Mouse (Mus musculus): ENCODE results near the gene Tmem170b. TPM values are rescaled to one million over a fixed set of nuclear protein-coding genes. Genes with fewer than 3 reads are reported as not detected.

The Tmem170b gene
- total RNA-seq, 2 experiments from 2014 or later = 24.8 to 29.0 TPM

DNA sequence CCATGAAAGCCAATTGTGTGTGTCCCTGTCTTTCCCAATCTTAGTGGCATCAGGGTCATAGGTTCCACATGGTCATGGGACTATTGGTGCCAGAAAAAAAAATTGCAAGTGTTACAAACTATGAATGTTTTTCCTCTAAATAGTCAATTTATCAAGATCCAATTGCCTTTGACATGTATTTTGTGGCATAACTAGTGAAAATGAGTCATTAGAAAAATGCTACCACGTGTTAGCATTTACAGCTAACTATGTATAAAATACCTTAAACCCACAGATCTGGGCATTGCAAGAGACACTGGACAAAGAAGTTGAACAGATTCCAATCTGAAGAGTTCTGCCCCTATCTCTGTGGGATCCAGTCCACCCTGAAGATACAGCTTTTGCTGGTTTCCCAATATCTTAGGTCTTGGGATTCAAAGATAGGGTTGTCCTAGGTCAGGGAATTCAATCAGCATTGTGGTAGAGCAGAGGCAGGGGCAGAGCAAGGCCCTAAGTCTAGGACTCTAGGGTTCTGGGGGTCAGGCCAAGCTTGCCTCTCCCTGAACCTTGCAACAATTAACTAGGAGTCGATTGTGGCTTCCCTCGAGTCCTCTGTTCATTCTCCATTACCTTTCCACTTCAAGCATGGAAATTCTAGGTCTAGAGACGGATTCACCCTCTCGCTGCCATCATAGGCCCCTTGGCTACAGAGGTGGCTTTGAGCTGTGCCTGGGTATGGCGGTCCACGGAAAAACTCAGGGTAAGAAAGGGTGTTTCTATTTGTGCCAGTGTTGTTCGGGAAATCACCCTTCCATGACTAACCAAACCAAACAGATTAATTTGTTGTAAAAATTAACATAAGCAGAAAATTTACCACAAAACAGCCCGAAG, 70.5 kb downstream of the Tmem170b start:
- no peak for DNase-seq
- no peak for TF ChIP-seq CTCF (IDR thresholded peaks at IDR 0.05)
- no peak overlapping the region for H3K27ac ChIP-seq
- intact Hi-C loops (cut with DNase I) = no loop called here
- no peak overlapping the region for H3K4me3 ChIP-seq

- no peak for DNase-seq
- intact Hi-C loops (cut with DNase I) = no loop called here
- Histone ChIP-seq H3K27ac (no peak overlapping the region), H3K4me3 (no peak overlapping the region)
- no peak for TF ChIP-seq CTCF (IDR thresholded peaks at IDR 0.05)
Measured at GRCm38 (mm10) chr13:41676836-41677186, 71.1 kb downstream of the Tmem170b start.

- DNase-seq = no peak
- H3K4me3 ChIP-seq = no peak overlapping the region
- no peak overlapping the region for H3K27ac ChIP-seq
- TF ChIP-seq CTCF (IDR thresholded peaks at IDR 0.05) = no peak
- intact Hi-C loops (cut with DNase I) = no loop called here
Measured at GRCm38 (mm10) chr13:41680854-41681549, 75.3 kb downstream of the Tmem170b start.

DNA sequence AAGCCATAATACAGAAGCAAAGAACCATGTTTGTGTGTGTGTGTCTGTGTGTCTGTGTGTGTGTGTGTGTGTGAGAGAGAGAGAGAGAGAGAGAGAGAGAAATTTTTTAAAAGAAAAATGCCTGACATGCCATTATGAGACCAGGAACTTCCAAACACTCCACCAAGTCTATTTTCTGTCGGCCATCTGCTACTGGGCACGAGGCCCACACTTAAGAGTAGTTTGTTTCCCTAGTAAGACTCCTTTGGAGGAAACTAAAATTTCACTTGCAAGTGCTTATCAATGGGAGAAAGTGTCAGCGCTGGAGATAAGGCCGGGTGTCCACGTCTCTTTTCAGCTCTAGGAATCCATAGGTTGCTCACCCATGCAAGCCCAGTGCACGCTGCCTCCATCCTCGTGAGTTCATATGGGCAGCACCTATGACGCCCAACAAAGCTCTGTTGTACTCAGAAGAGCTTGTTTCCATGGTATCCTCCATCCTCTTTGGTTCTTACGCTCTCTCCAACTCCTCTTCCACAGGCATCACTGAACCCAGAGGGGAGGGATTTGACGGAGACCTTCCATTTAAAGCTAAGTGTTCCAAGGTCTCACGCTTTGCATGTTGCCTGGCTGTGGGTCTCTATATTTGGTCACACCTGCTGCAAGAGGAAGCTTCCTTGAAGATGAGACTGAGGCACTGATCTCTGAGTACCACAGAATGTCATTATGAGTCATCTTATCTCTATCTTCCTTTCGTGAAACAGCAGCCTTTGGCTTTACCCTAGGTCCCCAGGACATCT, 76.8 kb downstream of the Tmem170b start:
- DNase-seq = no peak
- Histone ChIP-seq H3K4me3 (no peak overlapping the region), H3K27ac (no peak overlapping the region)
- no peak for TF ChIP-seq CTCF (IDR thresholded peaks at IDR 0.05)
- intact Hi-C loops (cut with DNase I) = no loop called here

- Histone ChIP-seq H3K27ac (no peak overlapping the region), H3K4me3 (no peak overlapping the region)
- intact Hi-C loops (cut with DNase I) = no loop called here
- no peak for DNase-seq
- TF ChIP-seq CTCF (IDR thresholded peaks at IDR 0.05) = peak; percentile 32
Measured at GRCm38 (mm10) chr13:41683356-41684012, 77.8 kb downstream of the Tmem170b start.

- intact Hi-C loops (cut with DNase I) = no loop called here
- TF ChIP-seq CTCF (IDR thresholded peaks at IDR 0.05) = no peak
- no peak overlapping the region for H3K4me3 ChIP-seq
- DNase-seq = no peak
- no peak overlapping the region for H3K27ac ChIP-seq
Measured at GRCm38 (mm10) chr13:41685499-41685898, 79.8 kb downstream of the Tmem170b start.

GRCm38 (mm10) chr13:41689055-41689454, 83.3 kb downstream of the Tmem170b start:
- intact Hi-C loops (cut with DNase I) = no loop called here
- no peak for TF ChIP-seq CTCF (IDR thresholded peaks at IDR 0.05)
- no peak overlapping the region for H3K4me3 ChIP-seq
- no peak for DNase-seq
- H3K27ac ChIP-seq = no peak overlapping the region

- no peak for TF ChIP-seq CTCF (IDR thresholded peaks at IDR 0.05)
- H3K4me3 ChIP-seq = no peak overlapping the region
- DNase-seq = no peak
- no peak overlapping the region for H3K27ac ChIP-seq
- intact Hi-C loops (cut with DNase I) = no loop called here
Measured at GRCm38 (mm10) chr13:41689598-41690045, 83.9 kb downstream of the Tmem170b start.

Other genes starting within 250 kb of the Tmem170b start
- 10 to 100 TPM in 1 of 2 experiments, 1 to 10 TPM in 1; 4.2 to 11.2 TPM for gene Nedd9, start 118.5 kb upstream of the Tmem170b start, total RNA-seq (2021)
- gene Adtrp, start 241.8 kb downstream of the Tmem170b start, total RNA-seq (2021) = not detected